Mouse (Mus musculus): ENCODE measurements around the gene Dkk2. TPM values are rescaled to one million over a fixed set of nuclear protein-coding genes. Genes with fewer than 3 reads are reported as not detected.

Dkk2 gene
- polyA plus RNA-seq, 1 experiment from 2014 or later, result 0.35 TPM

- no peak for ATAC-seq (ENCODE audit: low read depth)
- 30% methylated on average over 11 of the region's 11 CpGs for WGBS (ENCODE audit: insufficient replicate concordance)
- no peak overlapping the region for H3K4me2 ChIP-seq (ENCODE audit: low read depth, low read length)
These were observed 122.4 kb downstream of the Dkk2 start for GRCm38 (mm10) chr3:132207469-132207868.

GRCm38 (mm10) chr3:132211260-132211659 is 126.2 kb downstream of the Dkk2 start:
- ATAC-seq (ENCODE audit: low read depth), result no peak
- H3K4me2 ChIP-seq (ENCODE audit: low read depth, low read length), result no peak overlapping the region
- no peak overlapping the region for H3K27ac ChIP-seq (ENCODE audit: low read length)
- no peaks in the 10 kb centered on the region for H3K4me1 ChIP-seq (ENCODE audit: control insufficient read depth, low read depth, low read length)
- H3K36me3 ChIP-seq (ENCODE audit: control insufficient read depth, insufficient read depth), result no peaks in the 10 kb centered on the region
- H3K9me3 ChIP-seq (replicated peaks; ENCODE audit: control insufficient read depth, low read length), result no peaks in the 10 kb centered on the region
- 43% methylated on average over 5 of the region's 5 CpGs for WGBS (ENCODE audit: insufficient replicate concordance)
- H3K9ac ChIP-seq (ENCODE audit: low read depth, low read length), result no peak overlapping the region
- H3K4me3 ChIP-seq (ENCODE audit: low read depth, low read length), result no peak overlapping the region
- no peaks in the 10 kb centered on the region for H3K27me3 ChIP-seq (ENCODE audit: control insufficient read depth, insufficient read depth, low read depth, low read length)

More at GRCm38 (mm10) chr3:132207469-132207868, 122.4 kb downstream of the Dkk2 start:
- Histone ChIP-seq H3K4me3 (ENCODE audit: low read depth, low read length) (no peak overlapping the region), H3K27me3 (ENCODE audit: control insufficient read depth, insufficient read depth, low read depth, low read length) (no peaks in the 10 kb centered on the region), H3K4me1 (ENCODE audit: control insufficient read depth, low read depth, low read length) (no peaks in the 10 kb centered on the region), H3K9ac (ENCODE audit: low read depth, low read length) (no peak overlapping the region), H3K9me3 (replicated peaks; ENCODE audit: control insufficient read depth, low read length) (no peaks in the 10 kb centered on the region), H3K36me3 (ENCODE audit: control insufficient read depth, insufficient read depth) (no peaks in the 10 kb centered on the region), H3K27ac (ENCODE audit: low read length) (no peak overlapping the region)

- Histone ChIP-seq H3K36me3 (ENCODE audit: control insufficient read depth, insufficient read depth) (no peaks in the 10 kb centered on the region), H3K9ac (ENCODE audit: low read depth, low read length) (no peak overlapping the region), H3K27me3 (ENCODE audit: control insufficient read depth, insufficient read depth, low read depth, low read length) (no peaks in the 10 kb centered on the region), H3K4me3 (ENCODE audit: low read depth, low read length) (no peak overlapping the region), H3K4me1 (ENCODE audit: control insufficient read depth, low read depth, low read length) (no peaks in the 10 kb centered on the region), H3K27ac (ENCODE audit: low read length) (no peak overlapping the region), H3K4me2 (ENCODE audit: low read depth, low read length) (no peak overlapping the region), H3K9me3 (replicated peaks; ENCODE audit: control insufficient read depth, low read length) (no peaks in the 10 kb centered on the region)
- WGBS (ENCODE audit: insufficient replicate concordance), result 65% methylated on average over 7 of the region's 7 CpGs
- ATAC-seq (ENCODE audit: low read depth), result no peak
These were observed 134.9 kb downstream of the Dkk2 start for GRCm38 (mm10) chr3:132219977-132220487.

- H3K9me3 ChIP-seq (replicated peaks; ENCODE audit: control insufficient read depth, low read length), result no peaks in the 10 kb centered on the region
- no peak overlapping the region for H3K9ac ChIP-seq (ENCODE audit: low read depth, low read length)
- ATAC-seq (ENCODE audit: low read depth), result no peak
- H3K36me3 ChIP-seq (ENCODE audit: control insufficient read depth, insufficient read depth), result no peaks in the 10 kb centered on the region
- H3K27me3 ChIP-seq (ENCODE audit: control insufficient read depth, insufficient read depth, low read depth, low read length), result no peaks in the 10 kb centered on the region
- no peak overlapping the region for H3K27ac ChIP-seq (ENCODE audit: low read length)
- H3K4me1 ChIP-seq (ENCODE audit: control insufficient read depth, low read depth, low read length), result no peaks in the 10 kb centered on the region
- 5% methylated on average over 1 of the region's 1 CpGs for WGBS (ENCODE audit: insufficient replicate concordance)
- H3K4me3 ChIP-seq (ENCODE audit: low read depth, low read length), result no peak overlapping the region
- no peak overlapping the region for H3K4me2 ChIP-seq (ENCODE audit: low read depth, low read length)
These were observed 142.5 kb downstream of the Dkk2 start for GRCm38 (mm10) chr3:132227622-132228021.

Data from liver, embryonic 16.5 days (tissue).